Mouse (Mus musculus) embryo, embryonic 10.5 days (tissue): ENCODE results near the gene Tcf15.

Experiments used
- DNase-seq: peaks from one replicate; pipeline ENCODE4 v3.0.0-alpha.2; 2015; ENCODE audit warnings: low spot score

Gene Tcf15

DNA sequence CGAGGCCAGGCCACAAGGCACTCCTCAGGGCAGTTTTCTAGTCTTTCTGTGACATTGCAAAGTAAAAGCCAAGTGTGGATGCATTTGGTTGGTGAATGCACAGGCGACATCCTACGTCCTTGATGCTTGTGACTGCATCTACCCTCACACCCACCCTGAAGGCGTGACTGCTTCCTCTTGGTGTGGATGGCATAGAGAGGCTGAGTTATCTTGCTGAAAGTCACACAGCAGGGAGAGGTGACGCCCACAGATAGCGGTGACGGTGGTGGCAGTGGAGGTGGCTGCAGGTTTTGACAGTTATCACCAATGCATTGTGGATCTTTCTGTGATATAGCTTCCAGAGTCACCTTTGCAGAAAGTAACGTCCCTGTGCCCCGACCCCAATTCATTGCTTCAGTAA is 20.5 kb upstream of the Tcf15 start:
- no peak for DNase-seq

DNA sequence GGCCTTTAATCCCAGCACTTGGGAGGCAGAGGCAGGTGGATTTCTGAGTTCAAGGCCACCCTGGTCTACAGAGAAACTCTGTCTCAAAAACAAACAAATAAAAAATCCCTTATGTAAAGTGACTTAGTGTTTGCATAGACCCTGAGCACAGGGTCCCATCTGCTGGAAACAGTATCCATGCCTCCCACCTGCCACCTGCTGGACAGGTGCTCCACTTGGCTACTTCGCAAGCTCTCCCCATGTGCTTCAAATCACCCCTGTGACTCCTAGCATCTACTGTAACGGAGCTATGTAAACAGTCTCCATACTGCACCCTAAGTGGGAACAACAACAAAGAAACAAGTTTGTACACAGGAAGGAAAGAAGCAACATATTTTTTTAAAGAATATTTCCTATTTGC is 14.8 kb upstream of the Tcf15 start:
- DNase-seq: no peak

DNA sequence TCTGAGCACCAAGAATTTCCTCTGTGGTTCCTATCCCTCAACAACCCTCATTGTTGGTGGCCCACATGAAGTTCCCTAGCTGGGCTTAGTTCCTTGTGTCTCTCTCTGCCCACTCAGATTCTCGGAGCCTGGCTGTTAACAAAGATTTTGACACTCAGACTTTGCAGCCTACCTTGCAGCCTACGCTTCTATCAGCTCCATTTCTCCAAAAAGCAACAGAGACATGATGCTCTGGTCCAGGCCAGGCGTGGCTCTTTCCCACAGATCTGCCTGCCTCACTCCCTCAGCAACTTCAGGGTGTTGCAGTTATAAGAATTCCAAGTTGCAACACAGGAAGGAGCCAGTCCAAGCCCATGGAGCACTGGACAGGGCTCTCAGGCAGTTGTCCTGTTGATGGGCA is 13.6 kb upstream of the Tcf15 start:
- no peak for DNase-seq

DNA sequence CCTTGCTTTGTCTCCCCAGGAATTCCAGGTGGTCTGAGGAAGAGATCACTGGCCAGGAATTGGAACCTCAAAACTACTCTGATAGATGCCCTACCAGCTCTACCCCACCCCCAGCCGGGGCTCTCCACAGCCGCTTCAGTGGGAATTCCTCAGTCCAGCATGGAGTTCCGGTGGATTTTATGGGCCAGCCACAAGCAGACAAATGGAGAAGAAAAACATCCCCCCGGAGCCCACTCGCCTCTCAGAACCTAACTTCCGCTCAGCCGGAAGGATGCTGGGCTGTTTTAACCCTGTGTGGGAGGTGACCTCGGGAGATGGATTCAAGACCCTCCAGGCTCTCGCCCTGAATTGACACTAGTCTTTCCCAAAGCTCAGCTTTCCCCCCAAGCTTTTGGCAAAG is 11.3 kb upstream of the Tcf15 start:
- DNase-seq: no peak

DNA sequence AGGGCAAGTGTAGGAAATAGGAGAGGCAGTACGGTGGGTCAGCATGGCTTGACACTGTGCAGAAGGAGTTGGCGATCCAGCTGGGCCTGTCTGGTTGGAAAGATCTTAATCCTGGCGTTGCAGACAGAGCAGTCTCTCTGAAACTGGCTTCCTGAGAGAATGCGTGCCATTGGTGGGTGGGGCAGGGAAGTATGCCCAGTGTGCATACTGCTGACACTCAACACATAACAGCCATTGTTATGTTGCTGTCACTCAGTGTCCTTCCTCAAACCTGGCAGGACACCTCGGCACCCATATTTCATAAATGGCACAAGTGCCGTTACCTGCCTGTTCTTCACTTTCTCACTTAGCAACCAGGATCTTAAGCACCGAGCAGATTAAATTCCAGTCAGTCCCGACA is 10.7 kb upstream of the Tcf15 start:
- no peak for DNase-seq

DNA sequence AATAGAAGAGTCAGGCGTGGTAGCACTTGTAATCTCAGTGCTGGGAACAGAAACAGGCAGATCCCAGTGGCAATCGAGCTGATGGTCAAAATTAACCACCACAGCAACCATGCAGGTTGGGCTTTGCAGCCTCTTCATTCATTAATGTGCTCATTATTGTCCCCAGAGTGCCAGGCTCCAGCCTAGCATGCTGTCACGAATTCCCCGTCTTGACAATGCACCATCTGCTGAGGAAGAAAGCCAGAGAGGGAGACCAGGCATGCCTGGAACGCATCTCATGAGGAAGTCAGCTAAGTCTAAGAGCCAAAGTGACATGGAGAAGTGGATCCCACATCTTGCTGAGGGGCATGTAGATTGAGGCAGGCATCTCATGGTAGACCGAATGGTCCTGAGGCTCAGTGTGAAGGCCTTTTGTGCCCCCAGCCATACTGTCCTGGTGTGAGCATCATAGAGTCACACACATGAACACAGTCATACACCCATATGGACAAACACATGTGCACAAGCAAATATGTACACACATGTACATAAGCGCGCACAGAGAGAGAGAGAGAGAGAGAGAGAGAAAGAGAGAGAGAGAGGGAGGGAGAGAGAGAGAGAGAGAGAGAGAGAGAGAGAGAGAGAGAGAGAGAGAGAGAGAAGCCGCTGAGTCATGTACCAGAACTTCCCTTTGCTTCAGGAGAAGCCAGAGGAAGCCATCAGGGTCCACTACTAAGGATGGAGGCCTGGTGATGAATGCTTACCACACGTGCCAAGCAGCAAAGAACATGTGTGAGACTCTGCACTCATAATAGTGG is 4.0 kb upstream of the Tcf15 start:
- no peak for DNase-seq

DNA sequence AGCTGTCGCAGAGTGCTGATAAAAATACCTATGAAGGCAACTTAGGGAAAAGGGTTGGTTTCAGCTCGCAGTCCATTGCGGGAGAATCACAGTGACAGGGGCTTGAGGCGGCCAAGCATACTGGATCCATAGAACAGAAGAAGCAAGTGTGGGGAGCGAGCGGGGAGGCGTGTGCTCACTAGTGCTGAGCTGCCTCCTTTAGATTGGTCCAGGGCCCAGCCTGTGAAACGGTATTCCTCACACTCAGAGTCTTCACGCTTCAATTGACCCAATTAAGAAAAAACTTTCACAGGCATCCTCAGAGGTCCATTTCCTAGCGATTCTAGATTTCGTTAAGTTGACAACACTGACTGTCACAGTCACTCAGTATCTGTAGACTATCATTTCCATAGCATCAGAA is 2.4 kb upstream of the Tcf15 start:
- DNase-seq: no peak

DNA sequence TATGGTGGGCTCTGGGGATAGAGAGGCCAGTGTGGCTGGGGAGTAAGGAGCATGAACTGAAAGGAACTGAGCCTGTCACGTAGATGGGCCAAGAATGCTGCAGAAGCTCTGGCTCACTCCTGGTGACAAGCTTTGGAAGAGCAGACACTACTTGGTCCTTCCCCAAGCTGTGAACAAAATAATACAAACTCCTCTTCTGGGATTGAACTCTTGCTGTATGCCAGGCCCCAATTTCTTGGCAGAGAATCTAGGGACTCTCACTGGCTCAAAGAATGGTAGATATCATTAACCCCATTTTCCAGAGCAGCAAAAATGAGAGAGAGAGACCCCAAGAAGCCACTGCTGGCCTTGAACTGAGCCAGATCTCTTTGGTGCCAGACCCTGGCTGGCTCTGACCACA is 1.9 kb upstream of the Tcf15 start:
- DNase-seq: no peak

DNA sequence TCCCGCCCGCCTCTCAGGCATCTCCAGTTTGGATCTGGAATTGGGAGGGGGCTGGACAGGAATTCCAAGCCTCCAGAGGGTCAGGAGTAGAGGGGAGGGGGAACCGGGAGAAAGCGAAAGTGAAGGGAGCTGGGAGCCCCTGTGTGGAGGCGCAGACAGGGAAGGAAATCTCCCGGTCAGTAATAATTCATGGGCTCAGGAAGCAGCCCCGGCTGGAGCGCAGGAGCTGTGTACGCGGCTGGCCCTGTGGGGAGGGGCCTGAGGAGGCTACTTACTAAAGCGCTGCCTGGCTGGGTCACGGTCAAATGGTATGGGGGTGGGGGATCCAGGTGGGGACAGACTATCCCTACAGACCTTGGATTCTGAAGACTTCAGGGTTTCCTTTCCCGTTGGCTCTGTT is 1.3 kb upstream of the Tcf15 start:
- DNase-seq: peak; percentile 87

DNA sequence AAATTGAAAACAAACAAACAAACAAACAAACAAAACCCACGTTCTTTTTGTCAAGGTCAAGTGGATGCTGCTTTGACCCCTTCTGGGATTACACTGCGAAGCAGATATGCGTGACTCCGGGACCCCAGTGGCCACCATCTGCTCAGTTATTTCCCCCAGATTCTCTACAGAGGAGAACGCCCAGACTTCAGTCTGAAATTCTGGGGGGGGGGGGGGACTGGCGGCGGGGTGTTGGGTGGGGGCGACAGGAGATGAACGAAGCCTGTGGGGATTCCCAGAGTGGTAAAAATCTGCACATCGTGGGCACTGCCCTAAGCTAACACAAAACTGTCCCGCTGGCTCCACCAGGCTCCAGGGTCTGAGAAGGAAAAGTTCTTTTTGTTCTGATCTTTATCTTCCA is 790 bp upstream of the Tcf15 start:
- DNase-seq: no peak

DNA sequence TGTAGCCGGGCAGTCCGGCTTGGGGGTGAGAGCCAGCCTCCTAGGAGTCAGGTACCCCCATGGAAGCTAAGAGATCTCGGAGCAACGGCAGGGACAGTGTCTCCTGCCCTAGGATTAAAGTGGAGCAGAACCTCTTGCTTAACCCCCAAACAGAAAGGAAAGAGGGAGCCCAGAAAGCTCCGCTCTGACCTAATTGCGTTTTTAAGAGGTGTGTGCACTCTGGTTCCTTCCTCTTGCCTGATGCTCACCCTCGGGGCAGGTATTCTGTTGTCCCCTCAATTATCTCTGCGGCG is 743 bp downstream of the Tcf15 start:
- DNase-seq: no peak

DNA sequence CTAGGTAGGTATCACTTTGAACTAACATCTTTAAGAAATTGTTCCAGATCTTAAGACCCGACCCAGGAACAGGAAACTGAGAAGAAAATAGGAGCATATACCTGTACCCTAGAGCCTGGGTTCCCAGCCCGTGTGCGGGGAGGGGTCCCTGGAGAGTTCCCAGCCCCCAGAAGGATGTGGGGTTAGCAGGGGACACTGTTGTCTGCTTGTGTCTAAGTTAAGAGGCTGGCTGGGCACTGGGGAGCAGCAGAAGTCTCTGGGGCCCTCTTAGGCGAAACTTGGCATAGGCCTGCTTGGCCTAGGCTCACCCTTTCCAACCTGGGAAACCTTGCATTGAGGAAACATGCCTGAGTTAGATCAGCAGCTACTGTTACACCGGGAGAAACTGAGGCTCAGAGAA is 1.1 kb downstream of the Tcf15 start:
- no peak for DNase-seq

DNA sequence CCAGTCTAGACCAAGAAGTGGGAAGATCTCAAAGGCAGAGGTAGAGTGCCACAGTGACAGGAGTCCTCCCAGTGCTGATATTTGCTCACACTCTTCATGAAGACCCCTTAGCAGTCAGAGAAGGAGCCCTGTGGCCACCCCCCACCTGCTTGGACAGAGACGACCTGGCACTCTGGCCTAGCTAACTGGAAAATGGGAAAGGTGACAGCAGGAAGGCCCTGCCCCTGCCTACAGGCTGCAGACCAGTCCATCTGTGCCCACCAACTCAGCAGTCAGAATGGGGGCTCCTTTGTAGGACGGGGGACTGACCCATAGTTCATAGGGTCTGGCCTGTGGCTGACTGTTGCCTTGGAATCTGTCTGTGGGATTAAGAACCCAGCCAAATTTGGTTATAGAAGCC is 2.4 kb downstream of the Tcf15 start:
- DNase-seq: no peak

DNA sequence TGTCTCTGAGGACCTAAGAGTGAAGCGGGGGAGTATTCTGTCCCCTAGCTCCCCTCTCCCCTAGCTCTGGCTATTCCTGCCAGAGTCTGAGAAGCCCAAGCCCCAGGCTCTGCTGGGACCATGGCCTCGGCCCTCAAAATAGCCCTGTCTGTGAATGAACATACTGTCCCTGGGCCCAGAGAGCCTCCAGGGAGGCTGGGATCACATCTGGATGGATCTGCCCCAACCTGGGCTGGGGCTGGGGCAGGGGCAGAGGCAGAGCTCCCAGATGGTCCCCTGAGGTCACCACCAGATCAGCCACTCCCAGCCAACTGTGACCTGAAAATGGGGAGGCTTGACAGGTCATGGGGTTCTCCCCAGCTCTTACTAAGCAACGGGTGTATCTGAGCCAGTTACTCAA is 3.7 kb downstream of the Tcf15 start:
- DNase-seq: no peak

DNA sequence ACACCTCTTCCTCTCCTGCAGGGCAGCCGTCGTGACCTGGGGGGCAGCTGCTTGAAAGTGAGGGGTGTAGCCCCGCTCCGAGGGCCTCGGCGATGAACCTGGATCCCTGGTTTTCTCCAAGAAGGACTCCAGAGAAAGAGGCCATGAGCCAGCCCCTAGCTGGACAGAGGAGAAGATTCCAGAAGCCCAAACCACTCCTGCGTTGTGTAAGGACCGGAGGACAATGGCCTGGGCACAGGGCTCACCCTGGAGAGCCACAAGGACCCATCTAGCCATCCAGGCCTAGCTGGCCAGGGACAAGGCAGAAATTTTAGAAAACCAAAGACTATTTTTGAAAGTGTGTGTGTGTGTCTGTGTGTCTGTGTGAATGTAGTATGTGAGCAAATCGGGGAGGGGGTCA is 5.3 kb downstream of the Tcf15 start:
- DNase-seq: no peak

DNA sequence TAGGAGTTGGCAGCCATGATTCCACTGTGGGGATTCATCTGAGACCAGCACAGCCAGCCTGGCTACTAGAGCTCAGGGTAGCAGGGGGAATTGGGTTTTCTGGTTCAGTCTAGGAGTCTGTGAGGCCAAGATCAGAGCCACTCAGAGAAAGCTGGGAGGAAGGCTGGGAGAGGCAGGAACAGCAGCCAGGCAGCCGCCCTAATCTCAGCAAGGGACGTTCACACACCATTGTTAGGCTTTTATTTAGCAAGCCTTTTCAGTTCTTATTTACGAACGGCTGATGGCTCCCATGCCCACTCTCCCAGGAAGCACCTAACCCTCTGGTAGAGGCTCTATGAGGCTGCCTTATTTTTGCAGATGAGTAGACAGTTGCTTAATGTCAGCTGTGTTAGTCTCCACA is 6.5 kb downstream of the Tcf15 start:
- no peak for DNase-seq

DNA sequence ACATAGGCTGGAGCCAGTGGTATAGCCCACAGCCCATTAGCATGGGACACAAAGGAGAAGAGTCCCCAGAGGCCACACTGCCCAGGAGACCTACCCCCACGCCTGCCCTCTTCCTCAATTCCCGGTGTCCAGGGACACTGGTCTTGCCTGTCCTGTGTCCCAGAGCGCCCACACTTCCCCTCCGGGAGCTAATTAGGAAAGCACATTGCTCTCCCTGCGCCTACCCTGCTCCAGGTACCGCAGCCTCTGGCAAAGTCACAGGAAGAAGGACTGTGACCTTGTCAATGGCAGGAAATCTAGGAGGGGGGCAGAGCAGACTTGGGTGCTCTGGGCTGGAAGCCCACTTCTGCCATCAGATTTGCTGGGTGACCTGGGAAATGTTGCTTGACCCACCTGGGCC is 7.0 kb downstream of the Tcf15 start:
- no peak for DNase-seq

DNA sequence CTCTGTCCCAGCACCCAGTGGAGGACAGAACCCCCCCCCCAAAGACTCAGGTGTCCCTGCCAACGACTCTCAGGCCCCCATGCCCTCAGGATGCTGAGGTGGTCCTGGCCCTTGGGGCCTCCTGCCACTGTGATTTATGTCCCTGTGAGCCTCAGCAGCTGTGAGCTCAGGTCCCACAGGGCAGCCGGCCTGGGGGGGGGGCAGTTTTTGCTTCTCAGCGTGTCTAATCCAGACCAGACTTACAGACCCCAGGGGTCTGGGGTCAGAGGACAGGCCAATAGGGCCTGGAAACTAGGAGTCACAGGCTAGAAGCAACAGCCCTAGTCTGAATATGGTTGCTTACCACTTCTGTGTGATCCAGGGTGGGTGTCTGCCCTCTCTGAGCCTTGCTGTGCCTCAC is 10.0 kb downstream of the Tcf15 start:
- DNase-seq: peak; percentile 32

DNA sequence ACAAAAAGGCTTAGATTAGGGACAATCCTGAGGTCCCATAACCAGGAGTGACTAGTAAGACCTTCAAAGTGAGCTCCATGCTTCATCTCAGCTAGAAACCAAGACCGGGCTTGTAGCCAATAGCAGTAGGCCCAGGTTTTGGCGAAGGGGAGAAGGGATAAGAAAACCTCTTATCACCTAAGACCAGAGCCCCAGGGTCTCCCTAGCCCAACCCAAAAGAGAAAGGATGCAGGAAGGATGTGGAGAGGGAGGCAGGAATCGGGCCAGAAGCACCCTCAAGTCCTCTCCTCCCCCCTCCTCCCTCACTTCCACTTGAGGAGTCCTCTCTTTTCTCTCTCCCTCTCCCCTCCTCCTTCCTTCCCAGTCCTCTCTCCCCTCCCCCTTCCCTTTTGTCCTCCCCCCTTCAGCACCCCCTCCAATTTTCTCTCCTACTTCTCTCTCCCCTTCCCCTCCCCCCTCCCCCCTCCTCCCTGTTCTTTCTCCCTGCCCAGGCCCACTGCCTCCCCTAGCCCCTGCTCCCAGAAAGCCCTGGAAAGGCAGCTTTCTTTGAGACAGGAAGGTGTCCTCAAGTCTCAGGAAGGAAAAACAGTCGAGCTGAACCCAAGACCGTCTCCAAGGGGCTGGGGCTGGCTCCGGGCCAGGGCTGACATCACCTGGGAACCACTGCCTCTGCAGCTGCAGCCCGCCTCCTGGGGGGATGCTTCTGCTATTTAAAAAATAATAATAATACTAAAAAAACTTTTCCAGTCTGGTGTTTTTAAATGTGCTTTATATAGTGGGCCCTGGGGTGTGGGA is 12.2 kb downstream of the Tcf15 start:
- no peak for DNase-seq

DNA sequence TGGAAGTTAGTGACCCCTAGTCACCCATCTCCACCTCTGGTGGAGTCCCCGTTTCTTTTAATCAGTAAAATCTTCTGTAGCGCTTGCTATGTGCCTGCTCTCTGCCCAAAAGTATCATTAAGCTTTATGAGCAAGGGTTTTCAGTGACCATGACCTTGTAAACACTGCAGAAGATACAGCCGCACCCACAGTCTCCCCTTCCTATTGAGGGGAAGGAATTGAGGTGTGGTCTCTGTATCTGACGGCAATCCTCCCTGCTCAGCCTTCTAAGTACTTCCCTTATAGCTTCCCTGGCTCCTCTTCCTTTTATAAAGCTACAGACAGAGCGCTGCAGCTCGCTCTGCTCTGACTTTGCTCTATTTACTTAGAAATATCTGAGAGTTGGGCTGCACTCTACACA is 13.1 kb downstream of the Tcf15 start:
- no peak for DNase-seq

DNA sequence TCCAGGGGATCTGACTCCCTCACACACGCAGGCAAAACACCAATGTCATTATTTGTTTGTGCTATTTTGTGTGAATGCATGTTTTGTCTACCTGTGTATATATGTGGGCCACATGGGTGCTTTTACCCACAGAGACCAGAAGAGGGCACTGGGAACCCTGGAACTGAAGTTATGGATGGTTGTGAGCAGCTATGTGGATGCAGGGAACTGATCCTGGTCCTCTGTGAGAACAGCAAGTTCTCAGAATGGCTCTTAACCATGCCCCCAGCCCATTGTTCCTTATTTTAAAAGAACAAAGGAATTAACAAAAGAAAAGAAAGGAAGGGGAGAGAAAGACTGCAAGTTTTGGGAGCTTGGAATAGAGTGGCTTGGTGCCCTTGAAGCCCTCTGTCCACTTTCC is 16.1 kb downstream of the Tcf15 start:
- DNase-seq: no peak

DNA sequence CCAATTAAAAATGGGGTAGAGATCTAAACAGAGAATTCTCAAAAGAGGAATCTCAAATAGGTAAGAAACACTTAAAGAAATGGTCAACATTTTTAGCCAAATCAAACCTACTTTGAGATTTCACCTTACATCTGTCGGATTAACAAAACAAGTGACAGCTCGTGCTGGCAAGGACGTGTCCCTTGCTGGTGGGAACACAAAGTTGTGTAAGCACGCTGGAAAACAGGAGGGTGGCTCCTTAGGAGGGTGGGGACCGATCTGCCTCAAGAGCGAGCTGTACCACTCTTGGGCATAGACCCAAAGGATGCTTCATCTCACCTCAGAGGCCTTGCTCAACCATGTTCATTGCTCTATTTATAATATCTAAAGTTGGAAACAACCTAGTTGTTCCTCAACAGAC is 22.9 kb downstream of the Tcf15 start:
- no peak for DNase-seq

DNA sequence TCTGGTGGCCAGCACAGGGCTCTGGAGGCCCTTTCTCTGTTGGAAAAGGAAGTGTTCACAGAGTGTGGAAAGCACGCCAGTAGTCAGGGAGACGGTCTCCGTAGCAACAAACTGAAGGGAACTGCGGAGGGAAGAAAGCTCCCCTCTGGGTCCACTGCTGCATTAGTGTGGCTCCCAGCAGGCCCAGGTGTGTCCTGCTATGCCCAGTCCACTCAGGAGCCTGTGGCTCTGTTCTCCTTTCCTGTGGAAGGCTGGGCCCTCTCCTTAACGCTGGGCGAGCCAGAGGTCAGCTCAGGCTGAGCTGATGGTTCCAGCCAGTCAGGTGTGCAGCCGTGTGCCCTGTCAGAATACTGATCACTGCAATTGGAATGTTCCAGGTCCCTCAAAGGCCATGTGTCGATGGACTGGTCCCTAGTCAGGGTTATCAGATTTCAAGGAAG is 24.5 kb downstream of the Tcf15 start:
- DNase-seq: peak; percentile 82

DNA sequence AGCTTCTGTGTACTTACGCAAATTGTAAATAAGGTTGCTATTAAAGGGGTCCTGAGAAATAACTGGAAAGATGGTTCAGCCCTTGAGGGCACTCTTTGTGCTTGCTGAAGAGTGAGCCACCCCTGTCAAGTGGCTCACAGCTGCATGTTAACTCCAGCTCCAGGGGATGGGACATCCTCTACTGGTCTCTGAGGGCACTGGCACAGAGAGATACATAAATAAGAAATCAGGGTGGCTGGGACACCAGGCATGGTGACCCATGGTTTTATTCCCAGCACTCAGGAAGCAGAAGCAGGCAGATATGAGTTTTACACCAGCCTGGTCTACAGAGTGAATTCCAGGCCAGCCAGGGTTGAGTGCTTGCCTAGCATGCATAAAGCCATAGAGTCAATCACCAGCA is 26.0 kb downstream of the Tcf15 start:
- DNase-seq: no peak
